Mouse (Mus musculus) liver, postnatal 0 days (tissue): ENCODE data around the gene Tmem174. TPM values are rescaled to one million over a fixed set of nuclear protein-coding genes. Genes with fewer than 3 reads are reported as not detected.

Source experiments
- ATAC-seq: fragments of 200-750 bp; cut with Nextera tagmentation; 2 replicates; pipeline ENCODE4 v1.8.0; 2017; ENCODE audit warnings: mild to moderate bottlenecking, moderate library complexity
- DNase-seq: peaks from one replicate; pipeline ENCODE4 v3.0.0-alpha.2; 2016
- H3K27ac ChIP-seq: fragments of 300-500 bp; sonication (generic); 2 replicates; pipeline ENCODE4 v1.5.1; 2014; ENCODE audit warnings: antibody characterized with exemption, moderate library complexity, mild to moderate bottlenecking, low read depth
- H3K27me3 ChIP-seq: fragments of 300-500 bp; sonication (generic); 2 replicates; pipeline ENCODE4 v1.6.1; 2014; ENCODE audit warnings: low read length, control low read depth, mixed read lengths; ENCODE audit not compliant: insufficient read depth
- H3K36me3 ChIP-seq: fragments of 300-500 bp; sonication (generic); replicated peaks from 2 replicates; pipeline ENCODE4 v1.6.1; 2014; ENCODE audit warnings: mild to moderate bottlenecking, control low read depth, low read length, moderate library complexity, mixed read lengths; ENCODE audit not compliant: insufficient read depth
- H3K4me1 ChIP-seq: fragments of 300-500 bp; sonication (generic); 2 replicates; pipeline ENCODE4 v1.6.1; 2014; ENCODE audit warnings: antibody characterized with exemption, mild to moderate bottlenecking, control low read depth; ENCODE audit not compliant: insufficient read depth
- H3K4me2 ChIP-seq: fragments of 300-500 bp; sonication (generic); 2 replicates; pipeline ENCODE4 v1.6.1; 2014; ENCODE audit warnings: low read depth, mild to moderate bottlenecking, low read length, moderate library complexity, mixed read lengths
- H3K4me3 ChIP-seq: fragments of 300-500 bp; sonication (generic); 2 replicates; pipeline ENCODE4 v1.5.1; 2014; ENCODE audit warnings: low read depth, low read length
- H3K9ac ChIP-seq: fragments of 300-500 bp; sonication (generic); replicated peaks from 2 replicates; pipeline ENCODE4 v1.6.1; 2014; ENCODE audit warnings: mild to moderate bottlenecking, moderate library complexity
- H3K9me3 ChIP-seq: fragments of 300-500 bp; sonication (generic); 2 replicates; pipeline ENCODE4 v1.6.1; 2016; ENCODE audit warnings: mild to moderate bottlenecking, control low read depth, low read length, mixed read lengths
- CTCF ChIP-seq: sonication (generic); IDR thresholded peaks from 2 replicates; pipeline ENCODE4 v1.5.1; 2016; ENCODE audit warnings: antibody characterized with exemption, low read depth
- EP300 ChIP-seq: IDR thresholded peaks from 2 replicates; pipeline ENCODE4 v1.6.1; 2016; ENCODE audit warnings: antibody characterized with exemption, low read depth, mild to moderate bottlenecking
- WGBS: fragments of 180-500 bp; shearing (Covaris S2); extraction: QIAGEN DNeasy Blood & Tissue Kit; methylation state at CpG from one replicate; pipeline ENCODE4 v1.1.7; 2014; ENCODE audit not compliant: insufficient replicate concordance; 5-methylcytosine and 5-hydroxymethylcytosine counted together
- polyA plus RNA-seq: library from polyadenylated mRNA; unstranded; fragments of >200 nt; fragmentation: Nextera tagmentation; extraction: Ambion mirVana; gene quantifications from 2 replicates; pipeline ENCODE4 v1.2.1, GENCODE M21; 2015

The Tmem174 gene
- polyA plus RNA-seq, 1 experiment from 2014 or later = not detected

- H3K4me1 ChIP-seq = no peaks in the 10 kb centered on the region
- ATAC-seq (no peak), DNase-seq (peak; percentile 30)
- H3K4me3 ChIP-seq = no peak overlapping the region
- TF ChIP-seq EP300 (no peak), CTCF (no peak)
- WGBS = 53% methylated on average over 8 of the region's 8 CpGs
- H3K27me3 ChIP-seq = no peaks in the 10 kb centered on the region
- no peak overlapping the region for H3K4me2 ChIP-seq
- no peaks in the 10 kb centered on the region for H3K36me3 ChIP-seq
- no peaks in the 10 kb centered on the region for H3K9me3 ChIP-seq
- no peak overlapping the region for H3K27ac ChIP-seq
- H3K9ac ChIP-seq = no peak overlapping the region
Measured at GRCm38 (mm10) chr13:98622881-98623549, 14.2 kb downstream of the Tmem174 start.

- Histone ChIP-seq H3K9ac (no peak overlapping the region), H3K4me2 (no peak overlapping the region), H3K9me3 (peaks cover 4% of the 10 kb centered on the region; the same call in 1 of the 2 replicates), H3K4me3 (no peak overlapping the region), H3K27me3 (no peaks in the 10 kb centered on the region), H3K27ac (no peak overlapping the region), H3K4me1 (no peaks in the 10 kb centered on the region), H3K36me3 (no peaks in the 10 kb centered on the region)
- TF ChIP-seq CTCF (no peak), EP300 (no peak)
- WGBS = 74% methylated on average over 17 of the region's 17 CpGs
- no peak for ATAC-seq
- no peak for DNase-seq
Measured at GRCm38 (mm10) chr13:98617429-98618067, 19.7 kb downstream of the Tmem174 start.

GRCm38 (mm10) chr13:98607885-98608477 lies 29.2 kb downstream of the Tmem174 start:
- ATAC-seq = no peak
- TF ChIP-seq CTCF (no peak), EP300 (no peak)
- no peaks in the 10 kb centered on the region for H3K36me3 ChIP-seq

DNA sequence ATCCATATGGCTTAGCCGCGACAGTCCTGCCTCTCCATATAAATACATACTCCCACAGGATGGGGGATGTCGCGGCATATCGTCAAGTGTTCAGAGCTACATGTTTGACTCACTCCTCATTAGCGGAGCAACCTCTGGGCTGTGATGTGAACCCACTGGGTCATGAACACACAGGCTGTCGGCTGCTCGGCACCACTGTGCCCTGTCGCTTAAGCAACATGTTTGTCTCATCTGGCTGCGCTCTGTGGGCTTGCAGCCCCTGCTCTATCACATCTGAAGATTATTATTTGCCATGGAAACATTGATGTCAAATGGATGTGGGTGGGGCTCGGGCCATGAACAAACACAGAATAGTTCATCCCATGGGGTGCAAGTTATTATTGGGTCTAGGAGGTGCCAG lies 33.4 kb downstream of the Tmem174 start:
- Histone ChIP-seq H3K4me2 (no peak overlapping the region), H3K4me1 (no peaks in the 10 kb centered on the region), H3K27ac (no peak overlapping the region), H3K27me3 (no peaks in the 10 kb centered on the region), H3K9ac (no peak overlapping the region), H3K9me3 (peaks cover 3% of the 10 kb centered on the region; the same call in 1 of the 2 replicates), H3K4me3 (no peak overlapping the region), H3K36me3 (no peaks in the 10 kb centered on the region)
- no peak for TF ChIP-seq CTCF
- no peak for TF ChIP-seq EP300
- ATAC-seq = no peak
- DNase-seq = no peak
- 89% methylated on average over 11 of the region's 11 CpGs for WGBS

More at GRCm38 (mm10) chr13:98607885-98608477, 29.2 kb downstream of the Tmem174 start:
- 53% methylated on average over 9 of the region's 9 CpGs for WGBS
- H3K9ac ChIP-seq = no peak overlapping the region
- H3K9me3 ChIP-seq = peaks cover 3% of the 10 kb centered on the region
- no peak overlapping the region for H3K4me2 ChIP-seq
- no peak overlapping the region for H3K27ac ChIP-seq
- H3K4me1 ChIP-seq = no peaks in the 10 kb centered on the region
- H3K4me3 ChIP-seq = no peak overlapping the region
- H3K27me3 ChIP-seq = no peaks in the 10 kb centered on the region
- no peak for DNase-seq

DNA sequence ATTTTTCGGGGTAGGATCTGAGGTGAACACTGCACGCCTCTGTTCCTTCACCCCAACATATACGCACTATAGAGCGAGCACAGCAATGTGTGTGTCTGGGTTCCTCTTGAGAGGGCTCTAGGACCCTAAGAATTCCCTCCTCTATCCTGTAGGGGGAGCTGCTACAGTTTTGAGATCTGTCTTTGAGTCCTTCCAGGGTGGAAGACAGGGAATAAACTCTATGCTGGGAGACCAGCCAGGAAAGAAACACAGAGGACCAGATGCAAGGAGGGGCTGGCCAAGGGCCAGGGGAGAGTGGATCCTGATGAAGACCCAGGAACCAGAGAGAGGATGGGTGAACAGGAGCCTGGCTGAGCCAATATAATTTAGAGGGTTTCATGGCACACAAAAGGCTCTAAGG lies 40.5 kb downstream of the Tmem174 start:
- 89% methylated on average over 4 of the region's 4 CpGs for WGBS
- no peak overlapping the region for H3K4me2 ChIP-seq
- TF ChIP-seq EP300 = no peak
- peak; percentile 39 for TF ChIP-seq CTCF
- no peak for DNase-seq
- no peaks in the 10 kb centered on the region for H3K9me3 ChIP-seq
- ATAC-seq = no peak
- no peaks in the 10 kb centered on the region for H3K36me3 ChIP-seq
- H3K9ac ChIP-seq = no peak overlapping the region
- no peaks in the 10 kb centered on the region for H3K27me3 ChIP-seq
- no peaks in the 10 kb centered on the region; the same call in 1 of the 2 replicates for H3K4me1 ChIP-seq
- no peak overlapping the region for H3K4me3 ChIP-seq
- H3K27ac ChIP-seq = no peak overlapping the region

DNA sequence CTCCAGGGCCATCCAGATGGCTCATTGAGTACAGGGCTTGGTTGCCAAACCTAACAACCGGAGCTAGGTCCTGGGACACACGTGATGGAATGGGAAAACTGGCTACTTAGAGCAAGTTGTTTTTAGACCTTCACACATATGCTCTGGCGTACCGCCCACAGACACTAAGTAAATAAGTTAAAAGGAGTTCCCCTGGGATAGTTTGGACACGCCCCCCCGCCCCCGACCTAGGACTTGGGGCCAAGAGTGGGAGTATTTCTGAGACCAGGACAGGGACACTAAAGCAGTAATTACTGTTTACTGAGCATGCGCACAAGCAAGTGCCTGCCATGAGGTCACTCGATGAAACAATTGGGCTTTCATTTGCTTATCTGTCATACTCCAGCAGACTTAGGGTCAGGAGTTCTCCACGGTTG lies 42.5 kb downstream of the Tmem174 start:
- no peaks in the 10 kb centered on the region; the same call in 1 of the 2 replicates for H3K4me1 ChIP-seq
- no peak overlapping the region for H3K9ac ChIP-seq
- ATAC-seq = peak; percentile 76
- no peak overlapping the region for H3K4me2 ChIP-seq
- no peak overlapping the region for H3K4me3 ChIP-seq
- H3K27ac ChIP-seq = peak overlapping the region; percentile 69
- 60% methylated on average over 10 of the region's 10 CpGs for WGBS
- no peaks in the 10 kb centered on the region for H3K9me3 ChIP-seq
- no peaks in the 10 kb centered on the region for H3K36me3 ChIP-seq
- DNase-seq = peak; percentile 72
- TF ChIP-seq CTCF (no peak), EP300 (peak; percentile 44; the same call in 1 of the 2 replicates)
- H3K27me3 ChIP-seq = peaks cover under 1% of the 10 kb centered on the region; the same call in 1 of the 2 replicates
